Mouse (Mus musculus): ENCODE measurements around the gene Itk.

The Itk gene

DNA sequence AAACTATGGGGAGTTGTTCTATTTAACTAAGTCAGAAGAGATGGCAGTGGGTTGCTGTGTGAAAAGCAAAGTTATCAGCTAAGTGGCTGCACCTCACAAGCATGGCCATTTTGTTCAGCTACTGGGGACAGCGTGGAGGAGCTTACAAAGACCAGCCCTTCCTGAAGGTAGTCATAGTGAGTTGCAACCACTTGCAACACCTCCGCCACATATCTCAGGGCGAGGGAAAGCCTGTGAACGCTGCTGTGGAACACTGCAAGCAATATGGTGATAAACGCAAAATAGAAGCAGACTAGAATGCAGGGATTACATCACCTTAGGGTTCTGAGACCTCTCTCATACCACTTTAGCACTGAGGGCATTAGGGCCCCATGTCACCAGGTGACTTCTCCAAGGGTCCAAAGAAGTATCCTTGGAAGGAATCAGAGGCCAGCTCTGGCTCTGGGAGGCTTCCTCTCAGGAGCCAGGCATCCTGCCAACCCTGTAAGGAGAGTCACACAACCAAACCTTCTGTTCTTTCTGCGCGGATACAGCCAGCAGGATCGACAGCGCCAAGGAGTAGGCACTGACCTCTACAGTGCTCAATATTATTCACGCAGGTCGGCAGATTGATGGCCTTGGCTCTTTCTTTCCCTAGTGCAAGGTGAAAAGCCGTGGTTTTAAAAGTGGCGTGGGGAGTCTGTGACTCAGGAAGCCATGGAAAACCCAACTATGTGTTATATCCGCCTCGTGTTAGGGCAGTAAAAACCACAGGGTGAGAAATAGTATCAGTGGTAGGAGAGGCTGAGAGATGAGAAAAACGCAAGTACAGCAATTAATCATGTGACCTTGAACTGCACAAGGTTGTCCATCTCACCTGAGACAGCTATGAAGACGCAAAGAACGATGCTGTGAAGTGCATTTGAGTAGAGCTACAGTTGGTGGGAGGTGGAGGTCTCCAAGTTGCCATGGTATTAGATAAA lies 27.0 kb downstream of the Itk start:
- in situ Hi-C loops (cut with MboI, MseI) = no loop called here

DNA sequence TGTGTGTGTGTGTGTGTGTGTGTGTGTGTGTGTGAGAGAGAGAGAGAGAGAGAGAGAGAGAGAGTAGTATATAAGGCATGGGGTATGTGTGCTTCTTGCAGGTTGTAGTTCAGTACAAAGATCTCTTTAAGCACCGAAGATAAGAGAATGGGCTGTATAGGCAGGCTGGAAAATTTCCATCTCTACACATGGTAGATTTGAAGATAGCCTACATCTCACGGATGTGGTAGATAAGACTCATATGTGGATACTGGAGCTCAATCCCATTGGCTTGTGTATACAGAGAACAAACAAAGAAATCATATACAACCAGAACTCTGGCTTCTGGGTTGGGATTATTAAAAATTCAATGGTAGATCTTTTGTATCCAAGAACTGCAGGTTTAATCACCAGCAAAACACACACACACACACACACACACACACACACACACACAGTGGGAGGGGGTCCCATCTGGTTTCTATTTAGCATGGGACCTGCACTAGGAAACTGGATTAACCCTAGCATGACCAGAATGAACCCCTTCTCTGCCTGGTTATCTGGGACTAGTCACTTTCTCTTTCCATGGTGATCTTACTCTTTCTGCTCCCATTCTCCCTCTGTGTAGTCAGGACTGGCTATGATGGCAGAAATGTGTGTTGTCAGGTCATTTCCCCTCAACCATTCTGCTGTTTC lies 28.2 kb downstream of the Itk start:
- in situ Hi-C loops (cut with MboI, MseI) = no loop called here

DNA sequence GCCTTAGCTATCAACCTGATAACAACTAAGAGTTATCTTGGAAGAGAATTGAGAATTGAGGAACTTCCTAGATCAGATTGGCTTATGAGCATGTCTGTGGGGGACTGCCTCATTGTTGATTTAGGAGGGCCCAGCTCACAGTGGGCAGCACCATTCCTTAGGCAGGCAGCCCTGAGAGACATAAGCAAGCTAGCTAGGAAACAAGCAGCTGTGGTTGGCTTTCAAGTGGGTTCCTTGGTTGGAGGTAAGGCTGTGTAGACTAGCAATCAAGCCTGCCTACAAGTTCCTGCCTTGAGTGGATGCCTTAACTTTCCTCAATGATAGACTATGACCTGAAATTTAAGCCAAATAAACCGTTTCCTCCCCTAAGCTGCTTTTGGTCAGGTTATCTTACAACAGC lies 30.9 kb downstream of the Itk start:
- in situ Hi-C loops (cut with MboI, MseI) = no loop called here

DNA sequence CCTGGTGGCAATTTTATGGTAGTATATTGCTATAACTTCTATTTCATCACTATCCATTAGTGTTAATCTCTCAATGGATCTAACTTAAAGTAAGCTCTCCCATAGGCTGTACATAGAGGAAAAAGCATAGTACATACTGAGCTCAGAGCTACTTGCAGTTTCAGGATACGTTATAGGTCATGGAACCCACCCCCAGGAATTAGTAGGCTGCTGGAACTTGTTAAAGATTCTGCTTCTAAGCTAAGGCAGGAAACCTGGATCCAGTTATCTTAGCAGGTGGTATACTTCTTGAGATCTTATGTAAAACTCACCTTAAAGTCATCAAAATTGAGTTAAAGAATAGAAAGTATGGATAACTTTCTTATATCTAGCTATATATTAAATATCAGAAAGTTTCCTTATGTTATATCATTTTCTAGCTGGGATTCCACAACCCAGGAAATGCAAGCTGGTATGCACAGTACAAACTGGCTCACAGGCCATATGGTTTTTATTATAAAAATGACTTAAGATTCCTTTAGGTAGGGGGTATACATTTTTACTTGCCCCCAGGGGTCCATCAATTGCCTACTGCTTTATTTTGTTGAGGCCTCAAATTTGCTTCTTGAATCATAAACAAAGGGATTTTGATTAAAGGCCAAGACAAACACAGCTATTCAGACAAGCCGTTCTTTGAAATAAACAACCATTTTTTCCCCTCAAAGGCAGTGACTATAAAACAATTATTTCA lies 39.5 kb downstream of the Itk start:
- in situ Hi-C loops (cut with MboI, MseI) = no loop called here

DNA sequence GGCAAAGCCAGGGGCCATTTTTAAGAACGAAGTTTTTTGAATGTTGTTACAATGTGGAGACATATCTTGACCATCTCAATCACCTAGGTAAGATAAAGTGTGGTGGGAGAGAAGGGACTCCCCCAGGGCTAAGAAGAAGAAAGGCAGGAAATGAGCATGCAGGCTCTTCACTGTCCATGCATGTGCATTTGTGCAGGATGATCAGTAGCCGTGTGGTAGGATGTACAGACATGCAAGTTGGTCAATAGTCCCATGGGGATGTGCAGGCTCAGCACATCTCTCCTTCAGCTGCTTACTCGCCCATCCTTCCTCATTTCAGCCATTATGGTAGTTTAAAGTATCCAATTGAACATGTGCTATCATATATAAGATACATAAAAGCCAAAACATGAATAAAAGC lies 40.9 kb downstream of the Itk start:
- in situ Hi-C loops (cut with MboI, MseI) = no loop called here

DNA sequence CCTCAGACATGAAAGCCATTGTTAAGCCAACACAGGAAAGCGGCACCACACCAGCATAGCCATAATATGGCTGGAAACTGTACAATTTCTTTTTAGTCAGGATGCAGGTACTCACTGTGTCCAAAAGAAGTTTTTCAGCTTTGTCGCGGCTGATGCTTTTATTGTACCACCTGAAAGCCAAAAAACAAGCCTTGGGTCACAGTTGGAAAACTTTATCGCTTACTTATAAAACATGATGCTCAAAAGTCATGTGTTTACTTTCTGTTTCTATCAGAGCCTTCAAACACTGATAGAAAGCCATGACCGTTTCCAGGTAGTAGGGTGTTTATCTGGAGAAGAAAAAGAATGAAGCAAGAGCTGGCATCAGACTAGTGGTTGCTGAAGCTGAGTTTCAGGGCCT lies 41.6 kb downstream of the Itk start:
- in situ Hi-C loops (cut with MboI, MseI) = no loop called here

DNA sequence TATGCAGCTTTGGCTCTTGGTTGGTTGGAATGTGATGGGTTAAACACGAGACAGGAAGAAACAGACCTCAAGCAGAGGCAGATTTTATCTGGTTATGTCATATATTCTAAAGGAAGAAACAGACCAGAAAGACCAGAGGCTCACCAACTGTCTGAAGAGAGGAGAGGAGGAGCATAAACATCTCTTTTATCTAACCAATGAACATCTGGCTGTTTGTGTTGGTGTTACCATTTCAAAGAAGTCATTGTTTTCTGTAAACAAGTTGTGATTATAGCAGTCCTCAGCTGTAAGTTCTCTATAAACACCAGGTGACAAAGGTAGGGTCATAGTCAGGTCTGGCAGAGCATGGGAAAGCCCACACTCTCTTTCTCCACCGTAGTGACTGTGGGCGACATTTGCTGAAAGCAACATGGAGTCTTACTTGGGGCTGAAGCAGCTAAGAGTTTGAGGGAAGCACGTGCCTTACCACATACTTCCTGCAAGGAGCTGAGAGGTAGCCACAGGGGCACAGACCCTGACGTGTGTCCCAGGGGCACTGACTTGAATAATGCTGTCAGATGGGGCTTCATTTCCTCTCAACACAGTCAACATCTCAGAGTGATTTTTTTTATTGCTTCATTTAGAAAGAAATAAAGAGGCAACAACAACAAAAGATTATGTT lies 45.3 kb downstream of the Itk start:
- in situ Hi-C loops (cut with MboI, MseI) = loop anchor here (5.0 kb wide), 2 partner anchors 88 to 323 kb away; no protein-coding TSS in a partner anchor

DNA sequence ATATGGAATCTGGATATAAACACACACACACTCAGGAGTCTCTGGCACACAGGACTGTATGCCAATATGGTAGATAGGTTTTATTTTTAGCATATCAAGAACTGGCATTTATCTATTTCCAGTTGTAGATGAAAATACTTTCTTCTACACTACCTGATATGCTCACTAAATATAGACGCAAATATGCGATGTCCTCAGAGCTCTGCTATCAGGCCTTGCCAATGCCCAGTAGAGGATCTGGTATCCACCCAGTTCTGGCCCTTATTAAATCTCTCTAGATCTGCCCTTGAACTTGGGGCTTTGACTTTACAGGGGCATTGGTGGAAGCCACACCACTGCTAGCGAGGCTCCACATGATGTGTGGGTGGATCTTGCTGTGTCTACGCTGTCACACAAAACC lies 47.4 kb downstream of the Itk start:
- in situ Hi-C loops (cut with MboI, MseI) = loop anchor here (5.0 kb wide), 2 partner anchors 90 to 325 kb away; no protein-coding TSS in a partner anchor

DNA sequence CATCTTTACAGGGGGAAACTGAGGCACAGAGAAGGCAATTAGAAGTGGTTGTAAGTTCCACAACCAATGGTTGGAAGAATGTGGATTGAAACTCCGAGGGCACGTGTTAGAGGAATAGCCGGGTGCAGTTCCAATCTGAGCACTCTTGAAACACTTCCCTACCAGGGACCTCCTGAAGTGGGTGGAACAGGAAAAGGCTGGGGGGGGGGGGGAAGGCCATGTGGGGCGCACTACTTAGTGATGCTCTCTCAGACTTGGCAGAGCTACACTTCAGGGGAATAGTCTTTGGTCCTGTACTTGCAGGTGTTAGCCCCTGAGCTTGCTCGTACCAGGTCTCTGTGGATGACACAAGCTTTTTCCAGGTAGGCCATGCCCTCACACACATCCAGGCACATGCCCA lies 53.3 kb downstream of the Itk start:
- in situ Hi-C loops (cut with MboI, MseI) = no loop called here

DNA sequence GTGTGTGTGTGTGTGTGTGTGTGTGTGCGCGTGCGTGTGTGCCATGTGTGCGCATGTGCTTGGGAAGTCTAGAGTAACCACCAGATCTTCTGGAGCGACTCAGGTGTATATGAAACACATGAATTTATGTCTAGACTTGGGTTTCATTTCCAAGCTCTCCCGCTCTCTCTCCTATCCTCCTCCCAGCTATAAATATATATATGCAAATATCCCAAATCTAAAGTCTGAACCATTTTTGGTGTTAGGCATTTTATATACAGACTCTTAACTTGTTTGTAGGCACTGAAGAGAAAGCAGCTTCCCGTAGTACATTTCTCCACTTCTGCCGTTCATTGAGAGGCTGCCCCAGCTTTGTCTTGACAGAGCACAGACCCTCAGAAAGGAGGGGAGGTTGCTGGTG lies 57.1 kb downstream of the Itk start:
- in situ Hi-C loops (cut with MboI, MseI) = no loop called here

DNA sequence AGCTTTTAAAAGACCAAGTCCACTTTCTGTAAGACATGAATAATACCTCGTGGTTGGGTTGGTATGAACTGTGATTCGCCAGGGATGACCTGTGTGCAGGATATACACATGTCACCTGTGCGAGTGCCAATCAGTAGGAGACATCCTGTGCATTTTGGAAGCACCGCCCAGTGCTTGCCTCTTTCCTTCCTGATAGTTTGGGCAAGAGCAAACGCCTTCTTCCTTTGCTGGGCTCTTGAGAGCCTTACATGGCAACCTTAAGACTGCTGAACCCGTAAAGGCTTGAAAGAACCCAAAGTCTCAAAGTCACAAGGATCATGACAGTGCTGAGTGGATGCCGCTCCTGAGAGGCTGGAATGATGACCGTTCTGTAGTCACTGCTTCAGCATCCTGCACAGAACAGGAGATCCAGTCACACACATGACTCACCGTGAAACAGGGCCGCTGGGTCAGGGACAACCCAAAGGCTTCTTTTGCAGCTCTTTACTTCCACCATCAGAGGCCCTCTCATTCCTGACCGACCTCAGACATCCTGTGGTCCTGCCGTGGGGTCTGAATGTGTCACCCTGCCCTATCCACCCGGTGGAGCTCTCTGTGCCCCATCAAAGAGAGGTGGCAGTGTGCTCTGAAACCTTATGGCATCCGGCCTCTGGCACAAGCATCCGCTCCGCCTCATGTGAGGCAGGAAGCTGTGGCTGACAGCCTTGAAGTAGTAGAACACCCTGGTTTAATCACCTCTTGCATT lies 62.9 kb downstream of the Itk start:
- in situ Hi-C loops (cut with MboI, MseI) = no loop called here

DNA sequence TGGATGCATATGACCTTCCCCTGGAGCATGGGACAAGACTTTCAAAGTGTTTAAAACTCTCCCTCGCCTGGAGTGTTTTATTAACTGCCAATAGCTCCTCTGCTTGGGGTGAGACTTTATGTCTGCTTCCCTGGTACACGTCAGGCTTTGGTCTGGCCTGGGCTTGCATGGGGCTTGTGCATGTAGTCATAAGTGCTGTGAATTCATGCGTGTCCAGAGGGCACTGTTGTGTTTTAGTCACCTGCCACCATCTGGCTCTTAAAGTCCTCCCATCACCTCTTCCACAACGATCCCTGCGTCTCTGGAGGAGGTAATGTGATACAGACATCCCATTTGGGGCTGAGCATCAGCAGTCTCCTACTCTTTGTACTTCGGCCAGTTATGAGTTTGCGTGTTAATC lies 67.8 kb downstream of the Itk start:
- in situ Hi-C loops (cut with MboI, MseI) = no loop called here

DNA sequence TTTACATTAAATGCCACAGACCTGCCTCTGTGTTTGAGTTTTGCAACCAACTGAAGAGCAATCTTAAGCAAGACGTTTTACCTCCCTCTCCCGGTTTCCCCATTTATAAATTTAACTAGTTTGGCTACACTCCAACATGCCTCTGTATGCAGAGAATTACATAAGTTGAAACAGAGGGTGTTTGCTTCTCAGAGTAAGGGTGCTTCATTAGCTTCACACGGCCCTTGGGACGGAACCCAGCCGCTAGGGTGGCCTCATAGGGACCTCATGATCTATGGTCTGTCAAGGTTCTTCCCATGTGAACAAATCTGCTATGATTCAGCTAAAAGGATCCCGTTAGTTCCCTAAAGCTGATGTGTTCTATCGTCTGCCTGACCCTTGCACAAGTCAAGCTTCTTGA lies 74.8 kb downstream of the Itk start:
- in situ Hi-C loops (cut with MboI, MseI) = no loop called here

DNA sequence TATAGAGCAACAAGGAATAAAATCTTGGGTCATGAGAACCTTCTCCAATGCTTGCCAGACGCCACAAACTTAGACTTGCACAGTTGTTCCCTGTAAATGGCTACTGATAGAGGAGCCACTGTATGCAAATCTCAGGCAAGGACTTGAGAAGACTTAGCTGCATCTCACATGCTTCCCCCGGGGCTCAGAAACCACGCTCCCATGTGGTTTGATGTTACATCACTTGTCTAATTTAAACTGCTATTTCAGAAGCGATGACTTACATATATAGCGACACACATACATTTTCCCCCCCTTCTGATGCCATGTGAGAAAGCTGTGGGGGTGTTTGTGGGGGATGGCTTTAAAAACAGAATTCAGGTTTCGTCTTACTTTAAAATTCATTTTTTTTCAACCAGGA lies 75.5 kb downstream of the Itk start:
- in situ Hi-C loops (cut with MboI, MseI) = no loop called here

DNA sequence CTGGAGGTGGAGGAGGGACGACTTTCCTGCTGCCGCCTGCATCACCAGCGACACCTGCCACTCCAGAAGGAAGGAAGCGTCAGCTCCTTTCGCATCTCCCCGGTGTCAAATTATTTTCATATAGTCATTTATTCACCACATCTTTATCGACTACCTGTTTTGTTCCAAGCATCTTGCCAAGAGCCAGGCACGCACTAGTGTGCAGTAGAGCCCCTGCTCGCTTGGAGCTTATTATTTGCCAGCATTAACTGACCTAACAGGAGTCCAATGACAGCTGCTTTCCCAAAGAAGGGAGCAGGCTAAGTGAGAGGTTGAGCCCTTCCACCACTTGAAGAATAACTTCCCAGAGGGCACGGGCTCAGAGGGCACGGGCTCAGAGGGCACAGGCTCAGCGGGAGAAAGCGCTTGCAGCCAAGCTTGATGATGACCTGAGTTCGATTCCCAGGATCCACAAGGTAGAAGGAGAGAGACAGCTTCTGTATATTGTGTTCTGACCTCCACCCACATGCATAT lies 76.7 kb downstream of the Itk start, which contains the start of gene Cyfip2:
TSS of gene Cyfip2 (minus strand) at position 337 of the 513 bp plus-strand sequence.
- in situ Hi-C loops (cut with MboI, MseI) = no loop called here

DNA sequence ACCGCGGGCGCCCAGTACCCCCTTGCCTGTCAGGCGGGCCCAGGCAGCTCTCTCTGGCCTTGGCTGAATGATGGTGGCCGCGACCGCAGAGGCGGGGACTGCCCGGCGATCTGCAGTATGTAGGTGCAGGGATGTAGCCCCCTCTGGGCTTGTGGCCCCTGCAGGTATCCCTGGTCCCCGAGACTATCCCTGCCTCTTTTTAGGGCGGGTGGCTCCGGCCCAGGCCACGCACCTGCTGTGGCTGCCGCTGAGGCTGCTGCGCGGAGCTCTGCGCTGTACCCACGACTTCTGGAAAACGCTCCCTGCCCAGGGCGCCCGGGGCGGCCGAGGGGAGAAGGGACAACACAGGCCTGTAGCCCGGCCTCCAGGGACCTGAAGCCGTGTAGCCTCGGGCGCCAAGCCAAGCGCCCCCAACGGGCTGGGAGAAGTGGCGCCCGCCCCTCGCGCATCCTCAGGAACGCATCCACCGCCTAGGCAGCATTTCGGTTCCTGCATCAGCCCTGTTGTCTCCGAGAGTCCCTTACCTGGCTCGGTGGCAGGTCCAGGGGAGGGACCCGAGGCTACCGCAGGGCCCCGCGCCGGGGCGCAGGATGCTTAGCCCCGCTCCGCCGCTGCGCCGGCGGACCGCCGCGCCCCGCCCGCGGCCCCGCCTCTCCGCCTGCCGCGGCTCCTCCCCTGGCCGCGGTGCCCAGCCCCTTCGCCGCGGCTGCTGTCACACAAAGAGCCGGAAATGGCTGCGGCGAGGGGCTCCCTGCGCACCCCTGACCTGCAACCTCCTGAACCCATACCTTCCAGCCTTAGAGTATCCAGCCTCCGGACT lies 77.4 kb downstream of the Itk start:
- in situ Hi-C loops (cut with MboI, MseI) = no loop called here

DNA sequence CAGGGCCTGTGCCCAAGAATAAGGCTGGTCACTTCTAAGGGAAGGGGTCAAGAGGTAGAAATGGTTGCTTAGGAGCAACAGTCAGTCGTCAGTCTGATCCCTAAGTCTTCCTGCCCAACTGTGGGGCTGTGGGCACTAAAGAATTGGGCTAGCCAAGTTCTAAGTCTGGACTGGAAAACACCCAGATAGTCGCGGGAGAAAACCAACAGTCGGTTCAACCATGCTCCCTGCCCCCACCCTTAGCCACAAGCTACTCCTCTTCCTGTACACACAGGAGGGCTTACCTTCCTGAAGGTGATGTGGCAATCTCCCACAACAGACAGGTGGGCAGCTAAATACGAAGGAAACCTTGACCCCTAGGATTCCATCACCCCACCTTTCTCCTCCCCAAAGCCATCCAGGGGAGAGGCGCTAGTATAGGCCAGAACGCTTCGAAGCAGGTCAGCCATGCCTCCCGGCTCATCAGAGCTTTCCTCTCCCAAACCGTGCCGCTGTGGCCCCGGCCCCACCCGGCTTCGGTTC lies 78.1 kb downstream of the Itk start:
- in situ Hi-C loops (cut with MboI, MseI) = no loop called here

DNA sequence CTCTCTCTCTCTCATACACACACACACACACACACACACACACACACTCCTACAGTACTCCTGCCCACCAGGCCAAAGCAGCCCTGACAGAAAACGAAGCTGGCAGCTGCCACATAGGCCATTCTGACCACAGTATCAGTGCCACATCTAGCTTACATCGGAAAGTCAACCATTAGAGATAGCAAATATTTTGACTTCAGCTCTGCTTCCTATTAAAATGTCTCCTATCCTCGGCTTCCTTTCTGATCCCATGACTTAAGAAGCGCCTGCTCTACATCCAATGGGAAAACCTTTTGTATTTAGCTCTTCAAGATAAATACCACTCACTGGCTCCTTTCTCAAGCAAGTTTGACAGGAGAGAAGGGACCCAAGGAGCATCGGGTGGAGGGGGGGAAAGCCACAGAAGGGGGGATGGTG lies 78.7 kb downstream of the Itk start:
- in situ Hi-C loops (cut with MboI, MseI) = no loop called here

DNA sequence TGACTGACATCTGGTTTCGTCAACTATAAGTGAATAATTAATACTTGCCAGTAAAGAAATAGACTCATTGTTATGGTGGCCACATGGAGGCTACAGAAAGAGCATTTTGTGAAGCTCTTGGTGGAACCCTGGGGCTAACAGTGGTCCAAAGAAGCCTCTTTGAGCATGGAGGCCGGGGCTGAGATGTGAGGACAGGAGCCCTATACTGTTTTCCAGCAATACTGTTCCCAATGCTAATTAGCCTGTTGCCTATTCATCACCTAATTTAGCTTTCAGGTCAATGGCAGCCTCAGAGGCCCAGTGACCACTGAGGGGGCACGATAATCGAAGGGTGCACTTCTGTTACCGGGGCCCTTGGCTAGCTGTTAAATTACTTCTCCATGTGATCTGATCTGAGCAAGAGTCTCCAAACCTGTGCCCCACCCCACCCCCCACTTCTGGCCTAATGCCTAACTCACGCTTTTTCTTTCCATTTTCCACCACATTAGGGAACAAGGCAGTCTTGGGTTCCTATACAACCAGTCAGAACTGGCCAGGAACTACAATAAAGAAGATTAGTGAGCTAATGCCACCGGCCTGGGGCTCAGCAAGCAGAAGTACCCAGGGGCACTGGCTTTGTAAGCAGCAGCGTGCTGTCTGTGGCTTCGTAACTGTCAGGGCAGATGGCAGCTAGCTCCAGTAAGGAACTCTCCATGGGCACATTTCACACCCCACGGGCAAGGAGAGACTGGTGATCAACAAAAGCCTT lies 79.3 kb downstream of the Itk start:
- in situ Hi-C loops (cut with MboI, MseI) = no loop called here

Measured in T-helper 17 cell (primary cell).